In genomic region chr14:98929276-98929675, GRCm38 (mm10) we compare ENCODE assay signal across 13 mouse cellular contexts.
A peak's percentile ranks its signal among the peaks of the same experiment; 100 is the strongest.
DNase-seq lines count a peak whose midpoint lies in the region; ATAC-seq lines count a peak whose summit lies in the region.
"Had no signal": no experiment of that assay in that cellular context is flagged by ENCODE, and none has a peak within 500 bp of the region (broad histone marks: within the 10 kb centered on the region; RNA-seq: fewer than 3 reads in every experiment).

No protein-coding gene starts in this region.

- no peak overlapping the region for H3K4me3 ChIP-seq in heart, embryonic 10.5 days
- H3K4me3 ChIP-seq: heart, embryonic 15.5 days; liver, embryonic 15.5 days had no signal

- no peak for ATAC-seq in CD4-positive, CD25-positive, alpha-beta regulatory T cell, adult 4 months
- ATAC-seq: forebrain, embryonic 14.5 days; intestine, embryonic 16.5 days had no signal

- no peaks in the 10 kb centered on the region for H3K36me3 ChIP-seq in heart, embryonic 10.5 days
- H3K36me3 ChIP-seq: heart, embryonic 15.5 days; liver, embryonic 15.5 days had no signal

- H3K9me3 ChIP-seq in heart, embryonic 10.5 days, result no peaks in the 10 kb centered on the region
- H3K9me3 ChIP-seq: heart, embryonic 15.5 days; liver, embryonic 15.5 days had no signal

- H3K27me3 ChIP-seq in heart, embryonic 10.5 days (ENCODE audit: insufficient read depth, poor library complexity, severe bottlenecking), result no peaks in the 10 kb centered on the region
- H3K27me3 ChIP-seq: heart, embryonic 15.5 days; liver, embryonic 15.5 days had no signal

- 65% methylated on average over 2 of the region's 2 CpGs for WGBS in heart, embryonic 10.5 days

- peak; percentile 35 to 55 for DNase-seq in heart, adult 18-20 months
- no peak for DNase-seq in heart, embryonic 10.5 days (ENCODE audit: low spot score)
- DNase-seq in 416B (ENCODE audit: low read depth), result peak; percentile 93
- peak; percentile 49 for DNase-seq in fibroblast of lung, adult 2 months (ENCODE audit: low read depth)
- DNase-seq in kidney, postnatal 36 days, result peak; percentile 61 to 81
- no peak for DNase-seq in natural killer cell, adult 2 months (ENCODE audit: low spot score in 2 of 2)
- DNase-seq in cerebellum, adult 11-12 months, result no peak
- DNase-seq: thymus, postnatal 36 days had no signal

- no peak overlapping the region for H3K27ac ChIP-seq in heart, embryonic 10.5 days
- H3K27ac ChIP-seq: heart, embryonic 15.5 days; liver, embryonic 15.5 days had no signal

- H3K4me1 ChIP-seq in heart, embryonic 10.5 days, result no peaks in the 10 kb centered on the region
- H3K4me1 ChIP-seq: heart, embryonic 15.5 days; liver, embryonic 15.5 days had no signal

Comparison
In these comparisons a context has a peak if more than half of its experiments do, and no peak if none do; other contexts are left out.
1. DNase-seq: peak in heart, adult 18-20 months (2 of 2), 416B (single experiment), fibroblast of lung, adult 2 months (single experiment) and kidney, postnatal 36 days (2 of 2); none in heart, embryonic 10.5 days (single experiment), natural killer cell, adult 2 months (0 of 2) and cerebellum, adult 11-12 months (single experiment).